Mouse (Mus musculus) olfactory bulb, adult 2 months (tissue): ENCODE measurements around the gene Larp1b.

Source experiments
- CTCF ChIP-seq: fragments of 200-500 bp; IDR thresholded peaks from 2 replicates; pipeline ENCODE4 v1.5.1; 2012; ENCODE audit warnings: low read depth, mild to moderate bottlenecking, low read length, moderate library complexity; ENCODE audit not compliant: insufficient read depth
- POLR2A ChIP-seq: fragments of 200-500 bp; IDR thresholded peaks from 2 replicates; pipeline ENCODE4 v1.6.1; 2012; ENCODE audit warnings: mild to moderate bottlenecking, low read depth, low read length, moderate library complexity; ENCODE audit not compliant: insufficient read depth

DNA sequence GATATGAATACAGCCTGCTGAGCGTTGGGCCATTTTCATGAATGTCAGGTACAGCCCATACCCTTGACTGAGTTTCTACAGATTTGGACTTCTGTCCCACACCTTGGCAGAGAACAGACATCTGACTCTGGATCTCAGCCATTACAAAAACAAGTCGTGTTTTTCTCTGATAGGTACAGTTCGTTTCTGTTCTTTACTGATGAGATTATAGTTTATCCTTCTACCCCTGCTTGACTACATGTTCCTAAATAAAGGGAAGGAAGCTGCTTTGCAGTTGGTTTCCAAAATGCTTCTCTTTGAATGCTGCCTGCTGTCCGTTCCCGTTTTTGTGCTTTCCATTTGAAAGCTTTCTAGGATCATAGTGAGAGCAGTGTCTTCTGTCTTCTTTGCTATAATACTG lies 37.9 kb downstream of the Larp1b start:
- no peak for TF ChIP-seq POLR2A
- no peak for TF ChIP-seq CTCF
